Mouse (Mus musculus) midbrain, embryonic 16.5 days (tissue): ENCODE measurements at regions not wholly inside any gene's neighbourhood (a gene's known extent, or its start where the extent isn't known, plus 50 kb on each side); places are given as distances from the start of the nearest gene placed in this dataset.

Experiments
- ATAC-seq: fragments of 200-750 bp; cut with Nextera tagmentation; 2 replicates; pipeline ENCODE4 v1.8.0; 2017; ENCODE audit warnings: moderate TSS enrichment
- H3K27ac ChIP-seq: fragments of 300-500 bp; sonication (generic); 2 replicates; pipeline ENCODE4 v1.5.1; 2014; ENCODE audit warnings: mild to moderate bottlenecking, low read length, mixed read lengths
- H3K27me3 ChIP-seq: fragments of 300-500 bp; sonication (generic); 2 replicates; pipeline ENCODE4 v1.6.1; 2014; ENCODE audit warnings: low read depth, low read length, mixed read lengths; ENCODE audit not compliant: control insufficient read depth, insufficient read depth
- H3K36me3 ChIP-seq: fragments of 300-500 bp; sonication (generic); 2 replicates; pipeline ENCODE4 v1.6.1; 2014; ENCODE audit warnings: mild to moderate bottlenecking, low read length, moderate library complexity, mixed read lengths; ENCODE audit not compliant: control insufficient read depth, insufficient read depth
- H3K4me1 ChIP-seq: fragments of 300-500 bp; sonication (generic); 2 replicates; pipeline ENCODE4 v1.6.1; 2014; ENCODE audit warnings: mild to moderate bottlenecking, low read length, mixed read lengths; ENCODE audit not compliant: control insufficient read depth, insufficient read depth
- H3K4me2 ChIP-seq: fragments of 300-500 bp; sonication (generic); 2 replicates; pipeline ENCODE4 v1.6.1; 2014; ENCODE audit warnings: mild to moderate bottlenecking, low read length, mixed read lengths
- H3K4me3 ChIP-seq: fragments of 300-500 bp; sonication (generic); 2 replicates; pipeline ENCODE4 v1.5.1; 2014; ENCODE audit warnings: low read depth, mild to moderate bottlenecking, low read length, moderate library complexity, mixed read lengths
- H3K9ac ChIP-seq: fragments of 300-500 bp; sonication (generic); 2 replicates; pipeline ENCODE4 v1.6.1; 2014; ENCODE audit warnings: low read depth, low read length, mixed read lengths
- H3K9me3 ChIP-seq: fragments of 300-500 bp; sonication (generic); replicated peaks from 2 replicates; pipeline ENCODE4 v1.6.1; 2014; ENCODE audit warnings: mild to moderate bottlenecking, low read length, mixed read lengths; ENCODE audit not compliant: control insufficient read depth, poor library complexity, severe bottlenecking
- WGBS: fragments of 180-500 bp; shearing (Covaris S2); extraction: QIAGEN DNeasy Blood & Tissue Kit; methylation state at CpG from one replicate; pipeline ENCODE4 v1.1.7; 2014; 5-methylcytosine and 5-hydroxymethylcytosine counted together

DNA sequence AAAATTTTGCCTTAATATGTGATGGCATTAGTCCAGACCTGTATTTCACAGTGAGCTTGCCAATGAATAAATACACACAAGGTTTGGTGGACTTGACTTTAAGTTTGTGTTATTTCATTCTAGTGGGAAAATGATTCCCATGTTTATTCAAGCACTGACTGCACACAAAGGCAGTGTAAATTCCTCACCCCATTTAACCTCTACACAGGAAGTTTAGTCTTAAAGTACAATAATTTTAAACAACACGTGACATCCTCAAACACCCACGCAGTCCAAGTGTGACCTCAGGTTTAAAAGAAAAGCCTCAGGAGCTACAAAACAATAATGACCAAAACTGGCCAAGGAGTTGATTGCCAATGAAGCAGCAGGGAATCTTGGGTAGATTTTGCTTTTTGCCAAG lies 219.4 kb downstream of the Lurap1l start:
- 73% methylated on average over 2 of the region's 2 CpGs for WGBS
- Histone ChIP-seq H3K27ac (no peak overlapping the region), H3K4me3 (no peak overlapping the region), H3K27me3 (no peaks in the 10 kb centered on the region), H3K4me2 (no peak overlapping the region), H3K9ac (no peak overlapping the region), H3K9me3 (0 out of 2 replicates have a peak, but pooled peaks cover 5% of the 10 kb centered on the region), H3K36me3 (no peaks in the 10 kb centered on the region), H3K4me1 (no peaks in the 10 kb centered on the region)
- no peak for ATAC-seq

DNA sequence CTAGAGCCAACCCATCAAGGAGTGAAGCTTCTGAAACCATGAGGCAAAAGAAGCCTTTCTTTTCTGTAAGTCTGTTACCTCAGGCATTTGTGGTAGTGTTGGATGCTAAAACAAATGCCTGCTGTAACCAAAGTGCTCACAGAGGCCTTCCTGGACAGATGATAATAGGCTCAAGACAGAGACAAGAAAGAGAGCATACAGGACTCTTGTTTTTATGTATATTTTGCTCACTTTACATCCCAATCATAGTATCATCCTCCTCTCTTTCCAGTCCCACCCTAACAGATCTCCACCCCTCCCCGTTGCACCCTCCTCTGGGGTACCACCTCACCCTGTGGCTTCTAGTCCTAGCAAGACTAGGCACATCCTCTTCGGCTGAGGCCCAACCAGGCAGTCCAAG lies 262.7 kb downstream of the Lurap1l start:
- Histone ChIP-seq H3K4me3 (no peak overlapping the region), H3K27me3 (no peaks in the 10 kb centered on the region; the same call in 1 of the 2 replicates), H3K4me1 (no peaks in the 10 kb centered on the region), H3K36me3 (no peaks in the 10 kb centered on the region), H3K27ac (no peak overlapping the region), H3K9me3 (no peaks in the 10 kb centered on the region), H3K9ac (no peak overlapping the region), H3K4me2 (no peak overlapping the region)
- WGBS, result 70% methylated on average over 2 of the region's 2 CpGs
- ATAC-seq, result no peak

DNA sequence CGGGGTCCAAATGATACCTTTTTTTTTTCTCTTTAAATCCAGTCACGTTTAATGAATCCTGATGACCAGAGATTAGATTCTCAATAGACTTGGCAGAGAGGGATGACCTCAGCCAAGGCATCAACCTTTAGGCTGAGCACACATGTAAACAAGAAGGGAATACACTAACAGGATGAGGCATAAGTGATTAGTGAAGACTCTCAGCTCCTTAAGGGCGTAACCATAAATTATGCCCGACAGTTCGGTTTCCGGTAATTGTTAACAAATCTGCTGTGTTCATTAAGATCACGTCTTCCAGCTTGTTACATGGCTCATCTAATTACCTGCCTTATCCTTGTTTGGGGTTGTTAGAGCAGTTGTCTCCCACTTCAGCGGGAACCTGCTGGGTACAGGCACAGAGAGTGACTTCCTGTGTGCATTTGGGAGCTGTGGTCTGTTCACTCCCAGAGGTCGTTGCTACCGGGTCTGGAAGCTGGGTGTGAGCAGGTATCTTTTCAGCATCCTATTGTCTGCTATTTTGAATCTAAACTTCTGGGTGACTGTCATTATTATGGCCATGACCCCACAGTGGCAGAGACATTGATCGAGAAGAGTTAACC lies 265.1 kb downstream of the Mpdz start:
- no peaks in the 10 kb centered on the region for H3K36me3 ChIP-seq
- 76% methylated on average over 11 of the region's 11 CpGs for whole genome bisulfite sequencing
- no peak overlapping the region for H3K4me2 ChIP-seq
- no peak overlapping the region for H3K4me3 ChIP-seq
- H3K27me3 ChIP-seq, result no peaks in the 10 kb centered on the region; the same call in 1 of the 2 replicates
- H3K9ac ChIP-seq, result no peak overlapping the region
- ATAC-seq, result no peak
- no peak overlapping the region for H3K27ac ChIP-seq
- 0 out of 2 replicates have a peak, but pooled peaks cover 5% of the 10 kb centered on the region for H3K4me1 ChIP-seq
- no peaks in the 10 kb centered on the region for H3K9me3 ChIP-seq

DNA sequence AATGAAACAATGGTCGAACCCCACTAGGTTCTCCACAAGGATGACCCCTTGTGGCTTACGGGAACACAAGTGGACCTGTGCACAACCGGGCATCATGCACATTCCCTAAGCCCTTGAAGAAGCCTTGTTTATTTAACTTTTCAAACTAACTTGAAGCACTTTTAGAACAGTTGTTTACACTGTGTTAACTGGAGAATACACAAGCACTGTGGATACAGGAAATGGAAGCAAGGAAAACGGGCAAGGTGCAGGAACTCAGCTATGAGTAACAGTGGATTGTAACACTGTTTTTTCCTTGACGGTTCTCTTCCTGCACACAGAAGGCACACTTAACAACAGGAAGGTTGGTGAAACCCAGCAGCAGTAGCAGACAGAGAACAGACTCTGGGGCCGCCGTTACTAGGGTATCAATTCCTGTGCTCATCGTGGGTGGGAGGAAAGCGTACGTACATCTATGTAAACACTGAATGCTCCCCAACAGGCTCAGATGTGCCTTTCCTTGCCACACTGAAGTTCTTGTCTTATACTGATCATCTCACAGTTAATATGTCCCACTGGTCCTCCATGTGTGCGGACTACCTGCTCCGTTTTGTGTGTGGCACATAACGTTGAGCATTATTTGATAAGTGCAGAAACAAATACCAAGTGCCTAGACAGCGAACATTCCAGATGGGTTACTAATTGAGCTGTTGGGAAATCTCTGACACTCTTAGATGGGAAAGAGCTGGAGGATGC lies 264.4 kb downstream of the Mpdz start:
- ATAC-seq, result peak; percentile 72
- Histone ChIP-seq H3K36me3 (no peaks in the 10 kb centered on the region), H3K27ac (no peak overlapping the region), H3K27me3 (no peaks in the 10 kb centered on the region; the same call in 1 of the 2 replicates), H3K9me3 (no peaks in the 10 kb centered on the region), H3K4me3 (no peak overlapping the region), H3K9ac (0 out of 2 replicates have a peak overlapping the region, but pooled peaks have one; percentile 20), H3K4me1 (0 out of 2 replicates have a peak, but pooled peaks cover 5% of the 10 kb centered on the region), H3K4me2 (no peak overlapping the region)
- 78% methylated on average over 14 of the region's 14 CpGs for WGBS

DNA sequence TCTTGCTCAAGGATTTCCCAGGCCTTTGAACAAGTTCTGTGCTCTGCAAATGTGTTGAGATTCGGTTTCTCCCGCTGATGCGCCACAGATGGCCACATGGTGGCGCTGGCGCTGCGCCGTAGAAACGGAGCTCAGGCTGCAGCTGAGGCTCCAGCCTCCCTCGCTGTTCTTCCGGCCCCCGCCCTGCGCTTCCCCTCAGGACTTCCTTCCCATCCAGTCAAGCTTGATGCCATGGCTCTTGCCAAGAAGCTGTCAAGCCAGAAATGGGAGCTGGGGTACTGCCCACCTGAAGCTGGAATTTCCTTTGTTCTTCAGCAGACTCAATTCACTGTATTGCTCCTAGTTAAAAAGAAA lies 263.9 kb downstream of the Mpdz start:
- Histone ChIP-seq H3K4me2 (peak overlapping the region; percentile 33; the same call in 1 of the 2 replicates), H3K4me3 (no peak overlapping the region), H3K4me1 (0 out of 2 replicates have a peak, but pooled peaks cover 5% of the 10 kb centered on the region), H3K9me3 (no peaks in the 10 kb centered on the region), H3K27ac (no peak overlapping the region), H3K36me3 (no peaks in the 10 kb centered on the region), H3K27me3 (no peaks in the 10 kb centered on the region), H3K9ac (0 out of 2 replicates have a peak overlapping the region, but pooled peaks have one; percentile 20)
- WGBS, result 1% methylated on average over 12 of the region's 12 CpGs
- peak; percentile 98 for ATAC-seq

DNA sequence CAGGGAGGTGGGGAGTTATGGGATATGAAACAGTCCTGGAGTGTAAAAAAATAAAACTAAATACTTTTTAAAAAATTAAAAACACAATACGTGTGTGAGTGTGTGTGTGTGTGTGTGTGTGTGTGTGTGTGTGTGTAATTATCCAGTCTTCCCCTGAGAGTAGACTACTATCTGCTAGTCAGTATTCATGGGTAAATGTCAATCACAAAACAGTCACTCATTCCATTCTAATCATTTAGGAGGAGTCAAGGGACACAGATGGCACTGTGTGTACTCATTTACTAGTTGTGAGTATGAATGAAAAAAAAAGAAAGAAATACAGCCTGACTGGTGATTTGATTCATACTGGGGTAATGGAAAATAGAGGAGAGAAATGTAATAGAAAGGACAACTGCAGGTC lies 226.5 kb downstream of the Mpdz start:
- 83% methylated on average over 1 of the region's 1 CpGs for WGBS
- ATAC-seq, result no peak
- H3K4me1 ChIP-seq, result no peaks in the 10 kb centered on the region

DNA sequence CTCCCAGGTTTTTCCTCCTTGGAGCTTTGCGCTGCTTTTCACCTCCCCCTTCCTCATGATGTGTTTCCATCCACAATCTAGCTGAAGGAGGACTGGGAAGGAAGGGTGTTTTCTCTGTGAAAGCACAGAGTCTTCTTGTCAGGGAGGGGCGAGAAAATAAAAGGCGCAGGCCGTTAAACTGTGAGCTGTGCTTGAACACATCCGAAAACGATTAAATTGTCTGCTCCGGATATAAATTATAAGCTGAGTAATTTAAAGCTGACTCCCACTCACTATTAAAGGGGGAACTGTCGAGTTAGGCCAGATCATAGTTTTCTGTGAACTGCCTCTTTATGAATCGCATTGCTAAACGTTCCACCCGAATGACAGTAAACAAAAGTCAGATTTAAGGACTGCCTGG lies 224.6 kb downstream of the Mpdz start:
- Histone ChIP-seq H3K4me2 (no peak overlapping the region), H3K4me3 (no peak overlapping the region), H3K27ac (no peak overlapping the region), H3K4me1 (0 out of 2 replicates have a peak, but pooled peaks cover 1% of the 10 kb centered on the region), H3K9ac (no peak overlapping the region), H3K9me3 (no peaks in the 10 kb centered on the region), H3K36me3 (no peaks in the 10 kb centered on the region), H3K27me3 (no peaks in the 10 kb centered on the region)
- ATAC-seq, result no peak
- 34% methylated on average over 11 of the region's 11 CpGs for WGBS

More for the DNA sequence above, 226.5 kb downstream of the Mpdz start:
- no peak overlapping the region for H3K27ac ChIP-seq
- no peaks in the 10 kb centered on the region for H3K27me3 ChIP-seq
- H3K4me2 ChIP-seq, result no peak overlapping the region
- no peak overlapping the region for H3K4me3 ChIP-seq
- no peaks in the 10 kb centered on the region for H3K36me3 ChIP-seq
- H3K9me3 ChIP-seq, result no peaks in the 10 kb centered on the region
- no peak overlapping the region for H3K9ac ChIP-seq

DNA sequence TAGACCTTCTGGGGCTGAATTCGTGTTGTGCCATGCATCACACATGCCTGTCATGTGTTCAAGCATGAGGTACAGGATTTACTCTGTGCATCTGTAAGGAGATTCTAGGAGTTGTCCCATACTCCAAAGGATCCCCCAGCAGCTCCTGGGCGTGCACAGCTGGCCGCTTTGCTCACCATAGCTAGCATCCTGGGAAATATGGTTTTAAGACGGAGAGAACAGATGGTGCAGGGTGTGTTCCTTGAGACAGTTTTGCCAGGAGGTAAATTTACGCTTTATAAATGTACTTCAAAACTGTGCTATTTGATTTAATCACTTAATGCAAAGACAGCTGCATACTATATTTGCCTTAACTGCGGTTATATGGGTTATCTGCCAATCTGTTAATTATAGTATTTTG lies 220.6 kb downstream of the Mpdz start:
- ATAC-seq, result no peak
- H3K4me3 ChIP-seq, result no peak overlapping the region
- no peaks in the 10 kb centered on the region for H3K36me3 ChIP-seq
- 0 out of 2 replicates have a peak, but pooled peaks cover 2% of the 10 kb centered on the region for H3K4me1 ChIP-seq
- H3K9me3 ChIP-seq, result no peaks in the 10 kb centered on the region
- no peak overlapping the region for H3K9ac ChIP-seq
- 71% methylated on average over 6 of the region's 6 CpGs for WGBS
- no peaks in the 10 kb centered on the region for H3K27me3 ChIP-seq
- H3K4me2 ChIP-seq, result no peak overlapping the region
- no peak overlapping the region for H3K27ac ChIP-seq

DNA sequence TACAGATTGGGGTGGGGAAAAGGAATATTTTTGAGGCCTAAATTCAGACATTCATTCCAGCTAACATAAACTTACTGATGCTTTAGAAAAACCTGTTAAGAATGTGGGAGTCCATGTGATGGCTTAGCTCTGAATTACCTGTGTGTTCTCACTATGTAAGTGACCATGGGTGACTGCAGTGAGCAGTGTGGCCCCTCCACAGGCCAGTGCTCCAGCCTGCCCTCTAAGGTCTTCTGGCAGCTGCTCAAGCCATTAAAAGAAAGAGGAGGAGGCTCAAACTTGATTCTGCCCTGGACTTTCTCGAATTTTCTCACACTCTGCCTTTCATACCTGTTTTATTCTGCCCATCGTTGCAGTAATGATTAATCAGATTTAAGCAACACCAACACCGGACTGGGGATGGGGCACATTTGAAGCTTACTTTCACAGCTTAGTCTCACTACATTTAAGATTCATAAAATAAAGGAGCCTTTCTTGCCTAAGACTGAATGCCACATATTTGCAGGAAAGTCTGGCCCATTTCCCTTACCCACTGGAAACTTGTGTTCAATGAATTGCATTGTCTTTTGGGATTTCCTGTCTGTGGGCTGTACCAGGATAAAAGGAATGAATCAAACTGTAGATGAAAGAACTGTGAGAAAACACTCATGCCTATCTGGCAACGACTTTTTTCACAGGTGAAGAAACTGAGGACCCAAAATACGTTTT lies 220.0 kb downstream of the Mpdz start:
- 0 out of 2 replicates have a peak, but pooled peaks cover 2% of the 10 kb centered on the region for H3K4me1 ChIP-seq
- no peaks in the 10 kb centered on the region for H3K36me3 ChIP-seq
- no peaks in the 10 kb centered on the region for H3K27me3 ChIP-seq
- no peak for ATAC-seq
- WGBS, result 48% methylated on average over 5 of the region's 5 CpGs
- H3K9me3 ChIP-seq, result no peaks in the 10 kb centered on the region
- no peak overlapping the region for H3K4me3 ChIP-seq
- no peak overlapping the region for H3K9ac ChIP-seq
- no peak overlapping the region for H3K4me2 ChIP-seq
- no peak overlapping the region for H3K27ac ChIP-seq
